Mouse (Mus musculus) urinary bladder, adult 18-20 months (tissue): ENCODE data around the gene Tes.
A peak's percentile ranks its signal among the peaks of the same experiment; 100 is the strongest.

Source experiments
- DNase-seq, 2 experiments: peaks; one replicate each; pipeline ENCODE4 v3.0.0; 2022; ENCODE audit warnings: low spot score in 2 of 2, mixed read lengths in 2 of 2

The Tes gene

DNA sequence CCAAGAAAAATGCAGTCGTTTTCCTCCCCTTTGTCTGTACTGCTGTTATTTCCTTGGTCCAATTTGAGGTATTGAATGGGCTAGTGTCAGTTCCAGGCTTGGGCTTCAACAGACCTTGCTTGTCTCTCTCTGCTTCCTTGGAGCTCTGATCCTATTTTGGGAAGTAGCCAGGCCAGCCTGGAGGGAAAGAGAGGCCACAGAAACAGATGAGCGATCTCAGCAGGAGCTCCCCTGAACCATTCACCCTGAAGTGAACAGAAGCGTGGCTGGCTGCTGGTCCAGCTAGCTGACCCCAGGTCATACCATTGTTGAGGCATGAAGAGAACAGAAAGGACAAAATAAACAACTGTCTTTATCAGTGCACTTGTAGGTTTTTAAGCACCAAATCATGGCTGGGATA, 12.8 kb downstream of the Tes start:
- DNase-seq: no peak

- DNase-seq: no peak
These were observed 14.4 kb downstream of the Tes start for GRCm38 (mm10) chr6:17079304-17079703.

DNA sequence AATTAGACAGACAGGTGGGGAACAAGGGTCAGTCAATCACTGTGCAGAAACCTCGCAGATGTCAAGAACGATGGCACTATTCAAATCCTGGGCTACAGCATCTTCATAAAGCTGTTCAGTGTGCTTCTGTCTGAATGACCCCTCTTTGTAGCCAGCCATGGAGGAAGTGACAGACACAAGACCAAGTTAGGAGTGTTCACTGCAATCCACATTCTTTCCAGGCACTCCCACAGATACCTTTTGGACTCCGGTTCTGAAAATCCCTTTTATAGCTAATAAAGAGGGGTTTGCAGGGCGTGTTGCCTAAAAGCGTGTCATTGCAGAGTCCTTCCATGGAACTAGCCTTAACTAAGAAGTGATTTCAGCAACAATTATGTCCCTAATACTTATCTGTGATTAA, 14.9 kb downstream of the Tes start:
- no peak for DNase-seq

- no peak for DNase-seq
These were observed 17.3 kb downstream of the Tes start for GRCm38 (mm10) chr6:17082238-17082637.

GRCm38 (mm10) chr6:17082800-17083199, 17.9 kb downstream of the Tes start:
- no peak for DNase-seq

DNA sequence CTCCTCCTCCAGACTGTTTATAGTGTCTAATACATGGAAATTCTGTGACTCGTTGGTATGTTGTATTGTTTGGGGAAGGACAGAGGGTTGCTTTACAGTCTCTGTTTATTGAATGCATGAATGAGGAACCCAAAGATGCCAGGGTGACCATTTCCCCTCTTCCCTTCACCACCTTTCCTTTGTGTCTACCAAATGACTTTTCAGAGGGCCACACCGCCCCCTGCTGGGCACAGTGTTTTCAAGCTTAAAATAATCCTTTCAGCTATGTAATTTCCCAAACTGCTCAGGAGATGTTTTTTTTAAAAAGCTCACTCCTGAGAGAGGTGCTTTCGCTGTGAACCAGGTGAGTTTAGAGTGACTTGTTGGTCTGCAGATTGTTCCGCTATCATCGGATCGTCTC, 22.5 kb downstream of the Tes start:
- peak; percentile 52 to 68 for DNase-seq

DNA sequence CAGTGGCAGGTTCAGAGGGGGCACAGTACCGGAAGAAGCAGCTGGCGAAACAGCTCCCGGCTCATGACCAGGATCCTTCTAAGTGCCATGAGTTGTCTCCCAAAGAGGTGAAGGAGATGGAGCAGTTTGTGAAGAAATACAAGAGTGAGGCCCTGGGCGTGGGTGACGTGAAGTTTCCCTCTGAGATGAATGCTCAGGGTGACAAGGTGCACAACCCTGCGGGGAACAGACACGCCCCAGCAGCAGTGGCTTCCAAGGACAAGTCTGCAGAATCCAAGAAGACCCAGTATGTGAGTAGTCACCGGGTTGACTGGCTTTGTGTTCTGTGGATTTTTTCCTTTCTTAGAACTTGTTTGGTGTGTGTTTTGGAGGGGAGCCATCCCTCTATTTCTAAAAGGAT, 32.4 kb downstream of the Tes start:
- no peak for DNase-seq

- no peak for DNase-seq
These were observed 33.6 kb downstream of the Tes start for GRCm38 (mm10) chr6:17098559-17098958.

- no peak for DNase-seq
These were observed 34.7 kb downstream of the Tes start for GRCm38 (mm10) chr6:17099477-17100130.

GRCm38 (mm10) chr6:17105714-17106113, 40.8 kb downstream of the Tes start:
- peak; percentile 17 to 18 for DNase-seq

GRCm38 (mm10) chr6:17106493-17106892, 41.5 kb downstream of the Tes start:
- DNase-seq: no peak

DNA sequence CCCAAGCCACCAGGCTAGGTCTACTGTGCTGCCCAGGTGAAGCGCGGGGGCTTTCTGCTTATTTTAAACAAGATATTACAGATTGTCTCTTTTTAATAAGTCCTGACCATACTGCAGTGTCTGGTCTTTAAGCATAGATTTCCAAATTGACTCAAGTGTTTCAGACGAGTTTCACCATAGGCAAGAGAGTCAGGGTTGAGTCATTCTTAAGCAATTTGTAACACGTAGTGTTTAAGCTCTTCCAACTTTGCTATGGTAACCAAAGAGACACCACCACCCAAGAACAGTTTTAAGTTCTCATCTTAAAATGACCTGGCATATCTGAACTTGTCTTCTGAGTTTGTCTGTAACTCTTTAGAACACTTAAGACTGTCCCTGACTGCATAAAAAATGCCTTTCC, 44.3 kb downstream of the Tes start:
- DNase-seq: no peak

DNA sequence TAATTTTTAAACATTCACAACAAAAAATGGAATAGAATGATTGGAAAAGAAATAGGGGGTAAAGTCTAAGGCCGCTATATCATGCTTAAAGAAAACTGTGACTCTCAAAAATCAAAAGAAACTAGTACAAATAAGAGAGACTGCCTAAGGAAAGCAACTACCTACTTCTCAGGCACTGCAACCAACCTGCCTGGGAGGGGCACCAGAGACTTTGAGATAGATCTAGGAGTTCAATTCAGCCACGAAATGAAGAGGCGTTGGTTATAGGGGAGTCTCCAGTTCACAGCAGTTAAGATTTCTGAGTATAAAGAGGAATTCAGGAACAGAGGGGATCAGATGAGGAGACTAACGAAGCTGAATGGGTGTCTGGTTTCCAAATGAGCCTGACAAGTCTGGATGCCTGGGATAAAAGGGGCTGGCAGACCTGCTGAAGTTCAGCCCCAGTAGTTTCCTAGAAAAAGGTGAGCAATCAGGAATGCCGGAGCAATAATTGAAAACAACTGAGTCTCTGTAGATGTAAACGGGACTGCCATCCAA, 45.7 kb downstream of the Tes start:
- no peak for DNase-seq

DNA sequence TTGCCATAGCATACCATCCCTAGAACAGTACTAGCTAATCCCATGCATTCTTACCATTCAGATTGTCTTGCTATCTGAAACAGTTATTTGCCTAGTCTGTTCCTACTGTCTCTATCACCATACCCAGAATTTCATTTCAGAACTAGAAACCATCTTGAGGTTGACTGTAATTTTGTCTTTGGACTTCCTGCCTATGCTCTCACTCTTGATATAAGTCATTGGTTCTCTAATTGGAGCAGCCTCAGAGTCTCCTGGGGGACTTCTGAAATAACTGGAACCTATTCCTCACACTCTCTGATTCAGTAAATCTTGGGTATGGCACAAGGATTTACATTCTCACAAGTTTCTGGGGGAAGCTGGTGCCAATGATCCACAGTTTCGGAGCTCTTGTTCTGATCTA, 47.1 kb downstream of the Tes start:
- DNase-seq: no peak

- no peak for DNase-seq
These were observed 48.0 kb downstream of the Tes start for GRCm38 (mm10) chr6:17112990-17113389.

DNA sequence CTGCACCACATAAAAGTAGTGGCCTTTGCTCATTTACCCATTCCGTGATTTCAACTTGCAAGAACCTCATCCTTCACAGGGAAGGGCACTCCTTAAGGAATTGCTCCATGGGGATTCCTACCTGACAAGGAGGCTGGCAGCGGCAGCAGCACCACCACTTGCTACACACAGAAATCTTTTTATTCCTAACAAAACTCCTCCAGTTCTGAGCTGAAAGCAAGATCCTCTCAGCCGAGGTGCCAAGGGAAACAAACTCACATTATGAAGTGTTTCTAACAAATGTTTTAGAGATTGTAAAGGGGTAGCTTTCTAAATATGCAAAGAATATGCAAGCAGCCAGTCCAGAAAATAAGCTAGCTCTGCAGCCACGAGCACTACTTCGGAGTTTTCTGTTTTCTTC, 49.6 kb downstream of the Tes start:
- no peak for DNase-seq

GRCm38 (mm10) chr6:17115046-17115790, 50.3 kb downstream of the Tes start:
- DNase-seq: no peak

DNA sequence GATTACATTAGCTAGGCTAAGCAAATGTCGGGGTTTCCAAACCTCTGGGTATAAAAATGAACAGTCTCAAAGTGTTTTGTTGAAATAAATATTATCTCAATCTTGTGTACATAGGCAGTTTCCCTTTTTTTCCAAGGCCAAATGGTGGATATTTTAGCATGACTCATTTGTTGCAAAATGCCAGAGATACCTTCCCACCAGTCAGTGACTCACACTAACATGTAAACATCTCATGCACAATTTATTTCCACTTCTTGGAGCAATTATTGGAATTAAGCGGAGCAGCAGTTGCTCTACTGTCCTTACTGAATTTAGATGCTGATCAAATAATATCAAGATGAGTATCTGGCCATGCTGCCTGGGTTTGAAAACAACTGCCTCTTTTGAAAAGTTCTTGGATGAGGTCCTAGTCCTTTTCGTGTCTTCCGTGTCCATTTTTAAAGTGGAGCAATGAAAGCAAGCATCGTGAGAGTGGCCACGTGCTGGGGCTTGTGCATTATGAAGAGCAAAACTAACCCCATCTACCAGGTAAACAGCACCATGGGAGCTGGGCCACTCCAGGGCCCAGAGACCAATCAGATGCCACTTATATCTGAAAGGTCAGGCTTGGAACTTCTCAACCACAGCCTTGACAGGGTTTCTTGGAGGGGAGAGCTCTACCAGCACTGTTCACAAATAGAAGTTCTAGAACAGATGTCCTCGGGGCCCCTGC, 54.7 kb downstream of the Tes start:
- DNase-seq: peak in 1 of 2 experiments; percentile 22

- no peak for DNase-seq
These were observed 75.1 kb downstream of the Tes start for GRCm38 (mm10) chr6:17140021-17140420.

DNA sequence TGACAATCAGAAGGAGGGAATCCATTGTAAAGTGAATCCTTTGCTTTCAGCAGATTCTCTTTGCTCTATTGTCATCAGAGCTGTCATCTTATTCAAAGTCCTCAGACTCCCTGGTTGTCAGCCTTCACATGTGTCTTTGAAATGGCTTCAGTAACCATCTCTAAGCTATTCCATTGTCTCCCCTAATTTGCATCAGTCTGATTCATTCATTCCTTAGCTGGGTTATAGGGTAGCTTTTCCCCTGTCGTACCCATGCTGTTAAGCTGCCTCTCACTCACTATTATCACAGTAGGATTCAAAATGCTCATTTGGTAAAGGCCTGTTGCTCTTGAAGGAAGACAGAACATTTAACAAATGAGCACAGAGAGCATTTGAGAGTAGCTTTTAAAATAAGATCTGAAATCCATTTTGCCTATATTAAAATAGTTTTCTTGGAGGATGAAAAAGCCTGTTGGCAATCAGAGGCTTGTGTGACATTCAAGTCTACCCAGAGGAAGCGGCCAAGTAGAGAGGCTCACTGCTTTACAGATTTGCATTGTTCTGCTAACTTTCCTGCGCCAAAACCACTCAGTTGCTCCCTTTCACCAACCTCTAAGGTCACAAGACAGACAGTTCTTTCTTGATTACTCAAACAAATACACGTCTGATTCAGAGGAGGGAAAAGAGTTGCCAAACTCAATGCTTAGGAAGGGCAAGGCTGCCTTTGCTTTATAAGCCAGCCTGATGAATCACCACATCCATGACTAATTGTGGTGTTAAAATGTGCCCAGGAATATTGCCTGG, 77.8 kb downstream of the Tes start:
- DNase-seq: peak in 1 of 2 experiments; percentile 19

GRCm38 (mm10) chr6:17151071-17151715, 86.2 kb downstream of the Tes start:
- DNase-seq: no peak
